Mouse (Mus musculus): Measurements from ENCODE around the gene Gpm6a. TPM values are rescaled to one million over a fixed set of nuclear protein-coding genes. Genes with fewer than 3 reads are reported as not detected.
"Not testable (repeated sequence)": the region's sequence is repeated elsewhere in the genome, so short reads cannot be mapped to it uniquely, and the experiment has no call there.

Gpm6a gene
- total RNA-seq, 2 experiments from 2014 or later: not detected

DNA sequence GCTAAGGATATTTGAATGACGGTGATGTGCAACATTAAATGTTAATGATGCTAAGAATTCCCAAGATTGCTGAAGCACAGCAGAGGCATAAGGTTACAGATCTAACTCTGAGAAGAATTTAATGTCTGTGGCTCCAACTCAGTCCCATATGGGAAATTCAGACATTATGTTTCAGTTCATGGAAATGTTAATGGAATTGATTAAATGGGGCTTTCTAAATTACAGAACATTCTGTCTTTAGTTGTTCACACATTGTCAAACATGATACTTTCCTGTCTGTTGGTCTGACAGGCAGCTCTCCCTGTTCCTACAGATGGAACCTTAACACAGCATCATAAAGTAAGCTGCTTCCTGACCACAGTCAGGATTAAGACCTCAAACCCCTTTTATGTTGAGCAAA is 47.8 kb downstream of the Gpm6a start:
- no peak for ATAC-seq (replicated peaks; ENCODE audit: poor library complexity, severe bottlenecking)

GRCm38 (mm10) chr8:55002946-55003345 is 48.3 kb downstream of the Gpm6a start:
- ATAC-seq (replicated peaks; ENCODE audit: poor library complexity, severe bottlenecking): no peak

GRCm38 (mm10) chr8:55012228-55012627 is 57.6 kb downstream of the Gpm6a start:
- ATAC-seq (replicated peaks; ENCODE audit: poor library complexity, severe bottlenecking): no peak

- no peak for ATAC-seq (replicated peaks; ENCODE audit: poor library complexity, severe bottlenecking)
Observed at GRCm38 (mm10) chr8:55017071-55017470, 62.4 kb downstream of the Gpm6a start.

DNA sequence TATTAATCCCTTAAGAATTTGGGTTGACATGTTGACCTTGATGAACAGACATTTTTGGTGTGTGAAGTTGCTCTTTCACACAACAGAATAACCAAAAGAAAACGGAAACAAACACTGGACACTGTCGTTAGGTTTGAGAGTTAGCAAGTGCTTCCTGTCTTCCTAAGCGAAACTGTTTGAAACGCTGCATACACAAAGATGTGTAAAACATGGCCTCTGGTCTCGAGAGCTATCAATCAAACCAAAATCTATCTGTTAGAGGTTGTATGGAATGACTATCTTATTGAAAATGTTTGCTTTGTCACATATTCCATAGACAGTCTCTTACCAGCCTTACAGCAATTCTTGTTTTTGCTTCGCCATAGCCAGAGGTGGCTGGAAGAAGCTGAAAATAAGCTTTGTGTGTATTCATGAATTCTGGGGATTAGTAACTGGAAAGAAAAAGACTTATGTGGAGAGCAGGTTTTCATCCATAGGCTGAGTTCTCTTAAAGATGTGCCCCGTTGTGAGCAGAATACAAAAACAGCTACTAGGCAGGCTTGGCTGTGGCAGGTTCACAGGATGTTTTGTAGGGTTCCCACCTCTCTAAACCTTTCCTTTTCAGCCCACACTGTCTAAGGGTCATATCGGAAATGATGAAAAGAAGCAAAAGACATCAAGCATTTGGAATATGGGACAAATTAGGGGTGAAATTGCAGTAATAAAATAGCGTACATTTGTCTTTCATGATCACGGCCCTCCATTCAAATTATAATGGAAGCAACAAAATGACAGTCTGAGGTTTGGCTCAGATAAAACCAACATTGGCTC is 71.4 kb downstream of the Gpm6a start:
- no peak for ATAC-seq (replicated peaks; ENCODE audit: poor library complexity, severe bottlenecking)

DNA sequence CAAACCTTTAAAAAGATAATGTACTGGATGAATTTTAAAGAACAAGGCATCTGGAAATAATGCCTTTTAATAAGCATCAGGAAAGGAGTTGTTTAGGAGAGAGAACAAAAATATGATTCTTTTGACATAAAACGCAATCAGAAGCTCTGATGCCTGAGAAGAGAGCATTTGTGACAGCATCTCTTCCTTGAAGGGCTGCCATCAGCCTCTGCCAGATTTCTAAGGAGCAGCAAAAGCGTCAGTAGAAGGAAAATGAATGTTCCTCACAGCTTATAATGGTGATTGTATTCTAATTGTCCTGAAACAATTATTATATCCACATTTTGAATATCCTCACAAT is 72.0 kb downstream of the Gpm6a start:
- no peak for ATAC-seq (replicated peaks; ENCODE audit: poor library complexity, severe bottlenecking)

DNA sequence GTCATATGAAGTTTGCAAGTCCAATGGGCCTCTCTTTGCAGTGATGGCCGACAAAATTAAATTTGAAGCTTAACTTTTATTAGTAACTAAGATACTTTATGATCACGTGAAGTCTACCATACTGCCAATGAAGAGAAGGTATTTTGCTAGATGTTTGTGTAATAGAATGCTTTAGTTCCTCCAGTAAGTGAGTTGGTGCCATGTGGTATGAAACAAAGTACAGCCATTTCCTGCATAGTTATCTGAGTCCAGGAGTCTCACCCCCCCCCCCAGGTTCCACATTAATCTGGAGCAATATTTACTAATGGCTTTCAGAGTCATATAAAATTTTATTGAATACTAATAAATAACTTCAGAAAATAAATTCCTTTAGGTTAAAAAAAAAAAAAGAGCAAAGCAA is 73.7 kb downstream of the Gpm6a start:
- no peak for ATAC-seq (replicated peaks; ENCODE audit: poor library complexity, severe bottlenecking)

DNA sequence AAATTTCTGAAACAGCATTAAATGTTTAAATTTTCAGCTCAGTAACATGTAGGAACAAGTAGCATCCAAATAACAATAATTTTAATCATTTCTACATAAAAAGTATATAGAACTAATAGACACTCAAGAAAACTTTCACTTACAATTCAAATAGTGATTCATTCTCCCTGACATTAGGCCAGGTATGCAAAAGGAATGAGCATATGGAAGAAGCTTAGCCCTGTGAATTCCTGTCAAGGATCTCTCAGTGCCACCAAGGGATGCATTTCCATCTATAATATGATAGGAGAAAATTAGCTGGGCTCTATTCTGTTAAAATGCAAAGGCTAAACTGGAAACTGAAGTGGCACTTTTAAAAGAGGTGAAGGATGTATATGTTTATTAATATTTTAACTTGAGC is 76.5 kb downstream of the Gpm6a start:
- ATAC-seq (replicated peaks; ENCODE audit: poor library complexity, severe bottlenecking): no peak

DNA sequence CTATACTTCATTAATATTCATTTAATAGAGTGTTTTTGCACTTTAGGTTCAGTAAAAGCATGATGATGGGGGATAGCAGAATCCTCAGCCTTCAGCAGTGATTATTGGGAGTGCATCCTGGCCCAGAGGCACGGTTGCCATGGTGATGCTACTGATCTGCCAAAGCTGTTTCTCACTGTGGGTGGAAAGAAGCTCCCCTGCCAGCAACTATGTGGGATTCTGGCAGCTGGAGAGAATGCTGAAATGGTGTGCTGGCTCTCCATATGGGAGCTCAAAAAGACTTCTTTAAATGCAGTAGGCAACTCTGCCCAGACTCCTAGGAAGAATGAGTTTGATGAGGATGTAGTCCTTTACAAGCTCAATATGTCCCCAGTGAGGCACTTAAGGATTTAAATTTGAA is 79.7 kb downstream of the Gpm6a start:
- no peak for ATAC-seq (replicated peaks; ENCODE audit: poor library complexity, severe bottlenecking)

- ATAC-seq (replicated peaks; ENCODE audit: poor library complexity, severe bottlenecking): no peak
Observed at GRCm38 (mm10) chr8:55035416-55035815, 80.8 kb downstream of the Gpm6a start.

DNA sequence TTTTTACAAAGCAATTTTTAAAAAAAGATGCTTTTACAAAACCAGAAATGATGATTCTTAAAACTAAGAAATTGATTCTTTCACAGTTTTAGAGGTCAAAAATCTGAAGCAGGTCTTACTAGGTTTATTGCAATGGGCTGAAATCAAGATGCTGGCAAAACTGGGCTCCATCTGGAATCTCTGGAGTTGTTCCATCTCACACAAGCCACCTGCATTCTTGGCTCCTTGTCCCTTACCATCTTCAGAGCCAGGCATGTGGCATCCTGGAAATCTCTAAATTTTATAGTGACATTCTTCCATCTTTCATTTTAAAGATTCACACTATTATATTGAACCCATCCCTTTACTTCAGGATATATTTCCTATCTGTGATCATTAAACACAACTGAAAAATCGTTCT is 88.3 kb downstream of the Gpm6a start:
- ATAC-seq (replicated peaks; ENCODE audit: poor library complexity, severe bottlenecking): no peak

DNA sequence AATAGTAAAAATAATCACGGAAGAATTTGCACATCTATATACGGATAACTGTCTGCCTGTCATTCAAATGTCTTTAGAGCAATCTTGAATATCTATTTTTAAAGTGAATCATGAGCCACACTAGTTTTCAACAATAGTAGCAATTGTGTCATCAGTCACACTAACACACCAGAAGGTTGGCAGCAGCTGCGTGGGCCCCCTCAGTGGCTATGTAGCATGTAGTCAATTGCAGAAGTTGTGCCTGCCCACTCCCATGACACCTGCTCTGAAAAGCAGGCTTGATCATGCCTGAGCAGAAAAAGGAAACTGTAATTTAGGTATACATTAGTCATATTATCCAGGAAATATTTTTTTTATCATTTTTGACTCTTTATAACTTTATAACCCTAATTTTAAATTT is 93.8 kb downstream of the Gpm6a start:
- no peak for ATAC-seq (replicated peaks; ENCODE audit: poor library complexity, severe bottlenecking)

GRCm38 (mm10) chr8:55049979-55050378 is 95.3 kb downstream of the Gpm6a start:
- ATAC-seq (replicated peaks; ENCODE audit: poor library complexity, severe bottlenecking): no peak

- ATAC-seq (replicated peaks; ENCODE audit: poor library complexity, severe bottlenecking): not testable (repeated sequence)
Observed at GRCm38 (mm10) chr8:55068811-55069210, 114.2 kb downstream of the Gpm6a start.

- no peak for ATAC-seq (replicated peaks; ENCODE audit: poor library complexity, severe bottlenecking)
Observed at GRCm38 (mm10) chr8:55073481-55073880, 118.8 kb downstream of the Gpm6a start.

GRCm38 (mm10) chr8:55102195-55102594 is 147.6 kb downstream of the Gpm6a start:
- no peak for ATAC-seq (replicated peaks; ENCODE audit: poor library complexity, severe bottlenecking)

GRCm38 (mm10) chr8:55103065-55103464 is 148.4 kb downstream of the Gpm6a start:
- no peak for ATAC-seq (replicated peaks; ENCODE audit: poor library complexity, severe bottlenecking)

- no peak for ATAC-seq (replicated peaks; ENCODE audit: poor library complexity, severe bottlenecking)
Observed at GRCm38 (mm10) chr8:55103891-55104481, 149.3 kb downstream of the Gpm6a start.

Data from granulocyte monocyte progenitor cell, adult 5-6 weeks (primary cell).